Mouse (Mus musculus) limb, embryonic 12.5 days (tissue): ENCODE results near the gene Cacna1g. TPM values are rescaled to one million over a fixed set of nuclear protein-coding genes. Genes with fewer than 3 reads are reported as not detected.

Experiments used
- ATAC-seq: fragments of 200-750 bp; cut with Nextera tagmentation; 2 replicates; pipeline ENCODE4 v1.8.0; 2017; ENCODE audit warnings: low read depth, moderate TSS enrichment; ENCODE audit not compliant: insufficient number of reproducible peaks, insufficient read depth, low FRiP score, low TSS enrichment
- H3K27ac ChIP-seq: fragments of 300-500 bp; sonication (generic); 2 replicates; pipeline ENCODE4 v1.5.1; 2016; ENCODE audit warnings: mild to moderate bottlenecking, moderate library complexity
- H3K27me3 ChIP-seq: fragments of 300-500 bp; sonication (generic); 2 replicates; pipeline ENCODE4 v1.6.1; 2016; ENCODE audit warnings: mild to moderate bottlenecking, moderate library complexity
- H3K36me3 ChIP-seq: fragments of 300-500 bp; sonication (generic); 2 replicates; pipeline ENCODE4 v1.6.1; 2016; ENCODE audit warnings: mild to moderate bottlenecking, moderate library complexity
- H3K4me1 ChIP-seq: fragments of 300-500 bp; sonication (generic); replicated peaks from 2 replicates; pipeline ENCODE4 v1.6.1; 2016
- H3K4me2 ChIP-seq: fragments of 300-500 bp; sonication (generic); 2 replicates; pipeline ENCODE4 v1.6.1; 2016; ENCODE audit warnings: mild to moderate bottlenecking, moderate library complexity
- H3K4me3 ChIP-seq: fragments of 300-500 bp; sonication (generic); replicated peaks from 2 replicates; pipeline ENCODE4 v1.5.1; 2016; ENCODE audit warnings: mild to moderate bottlenecking
- H3K9ac ChIP-seq: fragments of 300-500 bp; sonication (generic); replicated peaks from 2 replicates; pipeline ENCODE4 v1.6.1; 2016; ENCODE audit warnings: mild to moderate bottlenecking, moderate library complexity
- H3K9me3 ChIP-seq: fragments of 300-500 bp; sonication (generic); 2 replicates; pipeline ENCODE4 v1.6.1; 2016; ENCODE audit warnings: mild to moderate bottlenecking, moderate library complexity
- WGBS: fragments of 180-500 bp; shearing (Covaris S2); methylation state at CpG from one replicate; pipeline ENCODE4 v1.1.7; 2016; 5-methylcytosine and 5-hydroxymethylcytosine counted together
- polyA plus RNA-seq: library from polyadenylated mRNA; unstranded; fragments of >200 nt; fragmentation: Nextera tagmentation; extraction: Ambion mirVana; gene quantifications from 2 replicates; pipeline ENCODE4 v1.2.1, GENCODE M21; 2016

The Cacna1g gene
- 25.5 and 26.9 TPM in 2 replicates for polyA plus RNA-seq

GRCm38 (mm10) chr11:94473707-94474543 lies at the start of gene Cacna1g:
Gene Cacna1g, minus strand, starts transcription at chr11:94474198.
- Histone ChIP-seq H3K4me2 (peak within 1 kb of the TSS; percentile 83), H3K36me3 (no peaks in the 10 kb centered on the region), H3K27ac (peak within 1 kb of the TSS; percentile 98), H3K27me3 (peaks cover 23% of the 10 kb centered on the region), H3K4me3 (peak within 1 kb of the TSS; percentile 97), H3K9ac (peak within 1 kb of the TSS; percentile 98), H3K4me1 (peaks cover 54% of the 10 kb centered on the region), H3K9me3 (no peaks in the 10 kb centered on the region)
- peak; percentile 89 for ATAC-seq
- under 1% methylated on average over 49 of the region's 71 CpGs for WGBS

DNA sequence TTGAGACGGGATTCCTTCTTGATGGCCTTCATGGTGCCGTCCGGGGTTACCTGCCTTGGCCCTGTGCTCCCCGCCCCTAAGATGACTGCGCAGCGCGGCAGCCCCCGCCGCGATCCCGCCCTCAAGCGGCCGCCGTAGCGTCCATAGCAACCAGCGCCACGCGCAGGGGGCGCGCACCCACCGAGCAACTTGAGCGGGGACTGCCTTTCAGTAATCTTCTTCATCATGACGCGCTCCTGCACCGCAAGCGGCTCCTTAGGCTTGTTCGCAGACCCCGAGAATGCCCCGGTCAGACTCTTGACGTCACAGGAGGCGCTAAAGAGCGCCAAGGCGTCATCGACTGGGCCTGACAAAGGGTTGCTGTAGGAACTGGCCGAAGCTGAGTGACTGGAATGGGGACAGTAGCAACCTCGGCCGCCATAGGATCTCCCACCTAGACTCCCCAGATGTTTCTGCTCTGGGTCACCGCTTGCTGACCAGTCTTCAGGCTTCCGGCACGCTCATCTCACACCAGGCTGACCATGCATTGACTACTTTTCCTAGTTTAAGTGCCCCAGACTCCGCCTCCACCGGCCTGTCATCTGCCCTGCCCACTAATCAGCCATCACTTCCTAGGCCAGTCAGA lies 47.3 kb upstream of the Cacna1g start, which contains the start of gene Mycbpap:
TSS of gene Mycbpap (minus strand) at position 524 of the 625 bp plus-strand sequence.
- no peaks in the 10 kb centered on the region for H3K9me3 ChIP-seq
- H3K9ac ChIP-seq, result peak within 1 kb of the TSS; percentile 66
- ATAC-seq, result peak; percentile 65; the same call in 1 of the 2 replicates
- peaks cover 16% of the 10 kb centered on the region for H3K4me1 ChIP-seq
- no peaks in the 10 kb centered on the region for H3K36me3 ChIP-seq
- peak within 1 kb of the TSS; percentile 61 for H3K4me3 ChIP-seq
- under 1% methylated on average over 42 of the region's 42 CpGs for WGBS
- no peaks in the 10 kb centered on the region for H3K27me3 ChIP-seq
- H3K4me2 ChIP-seq, result peak within 1 kb of the TSS; percentile 87
- no peak within 1 kb of the TSS for H3K27ac ChIP-seq

GRCm38 (mm10) chr11:94513452-94513851 lies 39.5 kb upstream of the Cacna1g start:
- Histone ChIP-seq H3K9me3 (no peaks in the 10 kb centered on the region), H3K4me2 (no peak overlapping the region), H3K27me3 (no peaks in the 10 kb centered on the region), H3K4me1 (peaks cover 5% of the 10 kb centered on the region; the same call in 1 of the 2 replicates), H3K4me3 (no peak overlapping the region), H3K27ac (0 out of 2 replicates have a peak overlapping the region, but pooled peaks have one; percentile 12), H3K36me3 (no peaks in the 10 kb centered on the region), H3K9ac (no peak overlapping the region)
- peak; percentile 56; the same call in 1 of the 2 replicates for ATAC-seq
- 55% methylated on average over 9 of the region's 9 CpGs for WGBS

GRCm38 (mm10) chr11:94508976-94509375 lies 35.0 kb upstream of the Cacna1g start:
- peaks cover 5% of the 10 kb centered on the region; the same call in 1 of the 2 replicates for H3K4me1 ChIP-seq
- WGBS, result 91% methylated on average over 10 of the region's 10 CpGs
- no peak overlapping the region for H3K4me2 ChIP-seq
- no peak overlapping the region for H3K27ac ChIP-seq
- no peak for ATAC-seq
- no peaks in the 10 kb centered on the region for H3K27me3 ChIP-seq
- no peaks in the 10 kb centered on the region for H3K36me3 ChIP-seq
- H3K9me3 ChIP-seq, result no peaks in the 10 kb centered on the region
- H3K9ac ChIP-seq, result no peak overlapping the region
- no peak overlapping the region for H3K4me3 ChIP-seq

DNA sequence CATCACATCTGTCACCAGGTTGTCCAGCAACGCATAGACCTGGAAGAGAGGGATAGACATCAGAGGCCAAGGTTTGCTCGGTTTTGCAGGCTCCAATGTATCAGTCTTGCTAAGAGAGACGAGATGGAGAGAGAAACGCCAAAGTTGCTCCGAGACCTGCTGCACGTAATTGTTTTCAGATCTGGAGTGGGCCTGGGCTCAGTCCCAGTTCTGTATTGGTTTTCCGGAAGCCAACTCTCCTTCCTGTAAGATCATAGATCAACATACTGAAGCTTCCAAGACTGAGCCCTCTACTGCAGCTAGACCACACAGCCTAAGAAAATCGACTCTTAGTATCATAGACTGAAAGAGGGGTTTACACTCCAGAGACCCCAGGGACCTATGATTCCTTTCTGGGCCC lies 27.5 kb upstream of the Cacna1g start:
- H3K27me3 ChIP-seq, result no peaks in the 10 kb centered on the region; the same call in none of the 2 replicates
- 87% methylated on average over 8 of the region's 8 CpGs for WGBS
- ATAC-seq, result no peak

DNA sequence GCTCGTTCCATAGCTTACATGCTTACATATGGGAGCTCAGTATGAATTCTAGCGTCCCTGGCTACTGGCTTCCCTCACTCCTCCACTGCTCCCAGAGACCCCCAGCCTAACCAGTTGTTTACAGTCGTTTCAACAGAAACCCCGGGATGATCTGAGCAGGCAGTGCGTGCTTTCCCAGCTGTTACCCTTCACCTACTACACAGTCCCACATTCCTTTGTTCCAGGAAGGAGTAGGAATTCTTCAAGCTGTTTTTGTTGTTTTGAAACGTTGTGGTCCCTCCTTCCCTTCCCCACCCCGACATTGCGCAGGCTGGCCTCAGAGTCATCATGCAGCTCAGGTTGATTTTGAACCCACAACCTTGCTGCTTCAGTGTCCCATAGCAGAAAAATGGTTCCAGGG lies 26.4 kb upstream of the Cacna1g start:
- 18% methylated on average over 8 of the region's 8 CpGs for WGBS
- Histone ChIP-seq H3K36me3 (no peaks in the 10 kb centered on the region), H3K27me3 (no peaks in the 10 kb centered on the region; the same call in none of the 2 replicates), H3K4me2 (peak overlapping the region; percentile 78), H3K9me3 (no peaks in the 10 kb centered on the region), H3K27ac (peak overlapping the region; percentile 41; the same call in 1 of the 2 replicates), H3K4me3 (peak overlapping the region; percentile 42; the same call in 1 of the 2 replicates), H3K9ac (0 out of 2 replicates have a peak overlapping the region, but pooled peaks have one; percentile 58), H3K4me1 (peaks cover 36% of the 10 kb centered on the region)
- no peak for ATAC-seq

More for the DNA sequence above, 27.5 kb upstream of the Cacna1g start:
- H3K4me3 ChIP-seq, result no peak overlapping the region
- H3K9me3 ChIP-seq, result no peaks in the 10 kb centered on the region
- H3K27ac ChIP-seq, result no peak overlapping the region
- peaks cover 36% of the 10 kb centered on the region for H3K4me1 ChIP-seq
- no peak overlapping the region for H3K9ac ChIP-seq
- H3K4me2 ChIP-seq, result no peak overlapping the region
- H3K36me3 ChIP-seq, result no peaks in the 10 kb centered on the region

DNA sequence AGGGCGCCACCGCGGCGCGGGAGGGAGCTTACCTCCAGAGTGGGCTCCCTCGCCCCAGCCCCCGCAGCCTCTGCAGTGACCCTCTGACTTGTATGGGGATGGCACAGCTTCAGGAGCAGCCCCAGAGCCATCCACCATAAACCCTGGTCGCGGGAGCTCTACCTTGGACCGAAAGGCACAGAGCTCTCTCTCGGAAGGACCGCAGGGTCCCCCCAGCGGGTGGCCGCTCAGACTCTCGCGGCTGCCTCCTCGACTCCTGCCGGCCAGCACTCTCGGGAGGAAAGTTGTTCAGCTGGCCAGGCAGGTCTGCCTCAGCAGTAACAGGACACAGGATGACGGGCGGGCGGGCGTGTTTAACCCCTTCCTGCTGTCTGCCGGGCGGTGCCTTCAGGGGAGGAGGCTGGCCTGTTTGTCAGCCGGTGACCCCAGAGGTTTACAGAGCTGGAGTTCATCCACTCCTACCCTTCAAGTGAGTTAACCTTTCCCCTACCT lies 25.7 kb upstream of the Cacna1g start, which contains the start of gene Epn3:
TSS of gene Epn3 (minus strand) at position 314 of the 492 bp plus-strand sequence.
- peak within 1 kb of the TSS; percentile 78 for H3K4me2 ChIP-seq
- peak within 1 kb of the TSS; percentile 42 for H3K4me3 ChIP-seq
- peak within 1 kb of the TSS; percentile 58 for H3K9ac ChIP-seq
- H3K27ac ChIP-seq, result peak within 1 kb of the TSS; percentile 72
- no peaks in the 10 kb centered on the region for H3K36me3 ChIP-seq
- H3K27me3 ChIP-seq, result no peaks in the 10 kb centered on the region; the same call in none of the 2 replicates
- peaks cover 36% of the 10 kb centered on the region for H3K4me1 ChIP-seq
- ATAC-seq, result peak; percentile 38; the same call in 1 of the 2 replicates
- WGBS, result under 1% methylated on average over 26 of the region's 26 CpGs
- no peaks in the 10 kb centered on the region for H3K9me3 ChIP-seq

DNA sequence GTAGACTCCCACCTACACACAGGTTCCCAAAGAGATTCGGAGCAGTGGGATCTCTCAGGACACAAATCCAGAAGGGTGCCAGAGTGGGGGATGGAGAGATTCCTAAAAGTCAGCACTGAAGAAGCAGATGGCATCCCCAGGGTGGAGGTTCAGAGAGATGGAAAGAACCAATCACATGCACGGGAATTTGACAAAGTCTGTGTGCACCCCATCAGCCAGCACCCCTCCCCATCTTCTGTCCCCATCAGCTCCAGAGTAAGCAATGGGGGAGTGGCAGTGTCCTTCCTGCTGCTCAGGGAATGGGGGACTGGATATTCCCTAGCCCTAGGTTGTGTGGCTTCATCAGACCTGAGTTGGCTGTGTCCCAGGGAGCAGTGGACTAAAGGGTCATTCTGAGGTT lies 25.0 kb upstream of the Cacna1g start:
- peak overlapping the region; percentile 58; the same call in 1 of the 2 replicates for H3K9ac ChIP-seq
- H3K4me2 ChIP-seq, result peak overlapping the region; percentile 78
- peaks cover 36% of the 10 kb centered on the region for H3K4me1 ChIP-seq
- peak overlapping the region; percentile 42 for H3K4me3 ChIP-seq
- H3K27ac ChIP-seq, result peak overlapping the region; percentile 72; the same call in 1 of the 2 replicates
- WGBS, result 13% methylated on average over 2 of the region's 2 CpGs
- H3K9me3 ChIP-seq, result no peaks in the 10 kb centered on the region
- no peaks in the 10 kb centered on the region for H3K36me3 ChIP-seq
- peaks cover 1% of the 10 kb centered on the region for H3K27me3 ChIP-seq
- peak; percentile 39; the same call in 1 of the 2 replicates for ATAC-seq

DNA sequence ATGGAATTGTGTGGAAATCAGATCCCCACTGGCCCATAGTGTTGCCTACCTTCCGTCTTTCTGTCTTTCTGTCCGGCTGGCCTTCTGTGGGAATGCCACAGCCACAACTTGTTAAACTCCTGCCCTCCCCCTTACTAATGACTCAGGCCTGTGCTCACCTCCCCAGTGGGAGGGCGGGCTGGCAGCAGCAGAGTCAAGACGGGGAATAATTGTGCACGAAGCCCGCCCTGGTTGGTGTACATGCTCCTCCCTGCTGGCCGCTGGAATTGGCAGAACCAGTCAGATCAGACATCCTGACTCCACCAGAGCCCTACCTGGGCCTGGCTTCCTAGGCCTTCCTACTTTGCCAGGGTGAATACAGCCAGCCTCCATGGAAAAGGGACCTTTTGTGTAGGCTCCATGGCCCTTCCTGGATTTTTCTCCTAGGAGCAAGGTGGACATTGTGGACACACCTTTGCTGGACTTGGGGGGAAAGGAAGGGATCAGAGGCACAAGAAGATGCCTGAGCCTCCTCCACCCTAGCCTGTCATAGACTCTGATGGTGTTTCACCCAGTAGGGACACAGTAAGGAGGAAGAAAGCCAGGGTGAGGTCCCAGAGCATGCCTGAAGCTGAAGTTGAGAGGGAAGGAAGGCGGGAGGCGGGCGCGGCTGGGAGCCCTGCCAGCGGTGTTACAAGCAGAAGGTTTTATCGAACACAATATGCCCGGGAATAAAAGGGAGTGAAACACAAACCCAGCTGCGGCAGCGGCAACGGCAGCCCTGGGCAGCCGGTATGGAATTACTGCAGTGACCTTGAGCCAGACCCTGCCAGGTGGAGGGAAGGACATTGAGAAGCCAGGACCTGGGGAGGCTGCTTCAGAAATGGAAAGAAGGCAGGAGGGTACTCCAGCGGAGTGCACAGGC lies 24.3 kb upstream of the Cacna1g start:
- Histone ChIP-seq H3K4me3 (peak overlapping the region; percentile 42), H3K4me1 (peaks cover 36% of the 10 kb centered on the region), H3K9me3 (no peaks in the 10 kb centered on the region), H3K27me3 (peaks cover 6% of the 10 kb centered on the region), H3K4me2 (peak overlapping the region; percentile 78), H3K36me3 (no peaks in the 10 kb centered on the region), H3K9ac (peak overlapping the region; percentile 5; the same call in 1 of the 2 replicates), H3K27ac (peak overlapping the region; percentile 72)
- WGBS, result 13% methylated on average over 19 of the region's 19 CpGs
- ATAC-seq, result no peak

DNA sequence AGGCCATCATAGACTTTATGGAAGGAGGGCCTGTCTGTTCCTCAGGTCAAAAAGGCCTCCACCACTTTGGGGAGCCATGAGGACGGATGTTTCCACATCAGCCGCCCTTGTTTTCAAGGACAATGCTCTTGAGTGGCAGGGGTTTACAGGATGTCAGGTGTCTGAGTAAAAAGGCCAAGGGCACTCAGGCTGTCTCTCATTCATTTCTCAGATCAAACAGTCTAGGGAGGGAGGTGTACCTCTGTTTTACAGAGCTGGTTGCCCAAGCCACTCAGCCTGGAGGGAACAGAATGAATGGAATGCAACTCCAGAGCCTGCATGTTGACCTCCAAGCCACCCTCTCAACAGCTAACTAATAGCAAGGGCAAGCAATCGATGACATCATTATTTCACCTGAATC lies 21.4 kb upstream of the Cacna1g start:
- peaks cover 50% of the 10 kb centered on the region for H3K4me1 ChIP-seq
- no peak overlapping the region for H3K27ac ChIP-seq
- no peaks in the 10 kb centered on the region for H3K36me3 ChIP-seq
- 82% methylated on average over 3 of the region's 3 CpGs for WGBS
- no peak overlapping the region for H3K9ac ChIP-seq
- H3K9me3 ChIP-seq, result no peaks in the 10 kb centered on the region
- no peak overlapping the region for H3K4me3 ChIP-seq
- no peak overlapping the region for H3K4me2 ChIP-seq
- H3K27me3 ChIP-seq, result peaks cover 32% of the 10 kb centered on the region; the same call in 1 of the 2 replicates
- no peak for ATAC-seq
